Mouse (Mus musculus) liver, adult 2 months (tissue): ENCODE results near the gene Evl. TPM values are rescaled to one million over a fixed set of nuclear protein-coding genes. Genes with fewer than 3 reads are reported as not detected.

Source experiments
- DNase-seq: peaks from one replicate; pipeline ENCODE4 v3.0.0-alpha.2; 2011; ENCODE audit warnings: low read depth, low spot score; ENCODE audit errors: extremely low read depth
- H3K27ac ChIP-seq: fragments of 200-500 bp; replicated peaks from 2 replicates; pipeline ENCODE4 v1.5.1; 2012; ENCODE audit warnings: low read depth, mild to moderate bottlenecking, control low read depth, inconsistent platforms, low read length; ENCODE audit not compliant: insufficient read depth
- H3K27me3 ChIP-seq: fragments of 200-500 bp; 2 replicates; pipeline ENCODE4 v1.6.1; 2012; ENCODE audit warnings: mild to moderate bottlenecking, moderate library complexity, low read length, inconsistent platforms; ENCODE audit not compliant: control insufficient read depth, insufficient read depth
- H3K36me3 ChIP-seq: fragments of 200-500 bp; 2 replicates; pipeline ENCODE4 v1.6.1; 2012; ENCODE audit warnings: low read length, inconsistent platforms; ENCODE audit not compliant: control insufficient read depth, insufficient read depth
- H3K4me1 ChIP-seq: fragments of 200-500 bp; 2 replicates; pipeline ENCODE4 v1.6.1; 2011; ENCODE audit warnings: low read length; ENCODE audit not compliant: control insufficient read depth, insufficient read depth
- H3K4me3 ChIP-seq: fragments of 200-500 bp; 2 replicates; pipeline ENCODE4 v1.5.1; 2011; ENCODE audit warnings: low read depth, mild to moderate bottlenecking, control low read depth, low read length, moderate library complexity; ENCODE audit not compliant: insufficient read depth
- H3K79me2 ChIP-seq: fragments of 200-500 bp; 2 replicates; pipeline ENCODE4 v1.6.1; 2012; ENCODE audit warnings: inconsistent platforms, mild to moderate bottlenecking, low read length, moderate library complexity; ENCODE audit not compliant: control insufficient read depth, insufficient read depth
- H3K9ac ChIP-seq: fragments of 200-500 bp; 2 replicates; pipeline ENCODE4 v1.6.1; 2012; ENCODE audit warnings: low read depth, mild to moderate bottlenecking, control low read depth, inconsistent platforms, low read length
- CTCF ChIP-seq: fragments of 200-500 bp; IDR thresholded peaks from 2 replicates; pipeline ENCODE4 v1.5.1; 2011; ENCODE audit warnings: low read depth, low read length, control low read depth
- POLR2A ChIP-seq: fragments of 200-500 bp; IDR thresholded peaks from 2 replicates; pipeline ENCODE4 v1.6.1; 2011; ENCODE audit warnings: low read length, control low read depth; ENCODE audit not compliant: insufficient read depth; ENCODE audit errors: extremely low read depth
- WGBS: fragments of 180-500 bp; shearing (Covaris S2); methylation state at CpG from one replicate; pipeline ENCODE4 v1.1.7; 2018; 5-methylcytosine and 5-hydroxymethylcytosine counted together
- polyA plus RNA-seq: library from polyadenylated mRNA; depleted of rRNA; stranded (reverse); fragments of >200 nt; gene quantifications from 2 replicates; pipeline ENCODE4 v1.2.3, GENCODE M21; 2012
- total RNA-seq: library from RNA; depleted of rRNA; stranded (reverse); fragments of >200 nt; gene quantifications from 2 replicates; pipeline ENCODE4 v1.2.3, GENCODE M21; 2014

Gene Evl
- total and polyA plus RNA-seq, 2 experiments = 5.3 to 6.9 TPM

- no peaks in the 10 kb centered on the region for H3K27me3 ChIP-seq
- no peaks in the 10 kb centered on the region for H3K36me3 ChIP-seq
- H3K27ac ChIP-seq = no peak overlapping the region
- no peaks in the 10 kb centered on the region for H3K79me2 ChIP-seq
- no peak overlapping the region for H3K9ac ChIP-seq
- TF ChIP-seq POLR2A (no peak), CTCF (no peak)
- H3K4me1 ChIP-seq = no peaks in the 10 kb centered on the region
- no peak for DNase-seq
- no peak overlapping the region for H3K4me3 ChIP-seq
- WGBS = 77% methylated on average over 8 of the region's 8 CpGs
Observed at GRCm38 (mm10) chr12:108668606-108669235, 114.2 kb downstream of the Evl start.

GRCm38 (mm10) chr12:108671541-108671940 is 117.0 kb downstream of the Evl start:
- H3K36me3 ChIP-seq = no peaks in the 10 kb centered on the region
- TF ChIP-seq POLR2A (no peak), CTCF (no peak)

GRCm38 (mm10) chr12:108672908-108673307 is 118.4 kb downstream of the Evl start:
- WGBS = 90% methylated on average over 4 of the region's 4 CpGs
- H3K27me3 ChIP-seq = no peaks in the 10 kb centered on the region
- DNase-seq = no peak
- no peak for TF ChIP-seq POLR2A
- TF ChIP-seq CTCF = no peak
- no peak overlapping the region for H3K9ac ChIP-seq
- no peaks in the 10 kb centered on the region for H3K79me2 ChIP-seq
- no peaks in the 10 kb centered on the region for H3K36me3 ChIP-seq
- peaks cover 5% of the 10 kb centered on the region for H3K4me1 ChIP-seq
- H3K4me3 ChIP-seq = no peak overlapping the region
- no peak overlapping the region for H3K27ac ChIP-seq

More at GRCm38 (mm10) chr12:108671541-108671940, 117.0 kb downstream of the Evl start:
- 80% methylated on average over 2 of the region's 2 CpGs for WGBS
- Histone ChIP-seq H3K27me3 (no peaks in the 10 kb centered on the region), H3K79me2 (no peaks in the 10 kb centered on the region), H3K9ac (no peak overlapping the region), H3K4me3 (no peak overlapping the region), H3K4me1 (peaks cover 5% of the 10 kb centered on the region), H3K27ac (no peak overlapping the region)
- DNase-seq = no peak

- peaks cover 5% of the 10 kb centered on the region for H3K4me1 ChIP-seq
- DNase-seq = no peak
- no peaks in the 10 kb centered on the region for H3K27me3 ChIP-seq
- no peak overlapping the region for H3K9ac ChIP-seq
- WGBS = 92% methylated on average over 3 of the region's 3 CpGs
- no peaks in the 10 kb centered on the region for H3K79me2 ChIP-seq
- no peak for TF ChIP-seq CTCF
- TF ChIP-seq POLR2A = no peak
- no peak overlapping the region for H3K27ac ChIP-seq
- H3K4me3 ChIP-seq = no peak overlapping the region
- H3K36me3 ChIP-seq = no peaks in the 10 kb centered on the region
Observed at GRCm38 (mm10) chr12:108673546-108673945, 119.0 kb downstream of the Evl start.

- Histone ChIP-seq H3K4me3 (no peak overlapping the region), H3K79me2 (no peaks in the 10 kb centered on the region), H3K27me3 (no peaks in the 10 kb centered on the region), H3K27ac (no peak overlapping the region), H3K4me1 (peaks cover 5% of the 10 kb centered on the region), H3K36me3 (no peaks in the 10 kb centered on the region), H3K9ac (no peak overlapping the region)
- TF ChIP-seq CTCF = no peak
- no peak for TF ChIP-seq POLR2A
- WGBS = 57% methylated on average over 4 of the region's 4 CpGs
- DNase-seq = no peak
Observed at GRCm38 (mm10) chr12:108674502-108674901, 120.0 kb downstream of the Evl start.

- Histone ChIP-seq H3K9ac (no peak overlapping the region), H3K27me3 (no peaks in the 10 kb centered on the region), H3K36me3 (no peaks in the 10 kb centered on the region), H3K4me1 (peaks cover 5% of the 10 kb centered on the region), H3K4me3 (no peak overlapping the region), H3K79me2 (no peaks in the 10 kb centered on the region), H3K27ac (no peak overlapping the region)
- DNase-seq = no peak
- TF ChIP-seq CTCF = no peak
- no peak for TF ChIP-seq POLR2A
- 87% methylated on average over 2 of the region's 2 CpGs for WGBS
Observed at GRCm38 (mm10) chr12:108674916-108675315, 120.4 kb downstream of the Evl start.
